ENCODE assay signal across 29 mouse cellular contexts in genomic region chr11:55636961-55637360, GRCm38 (mm10). TPM values are rescaled to one million over a fixed set of nuclear protein-coding genes. Genes with fewer than 3 reads are reported as not detected.
A peak's percentile ranks its signal among the peaks of the same experiment; 100 is the strongest.
DNase-seq lines count a peak whose midpoint lies in the region; ATAC-seq lines count a peak whose summit lies in the region.
"Had no signal": no experiment of that assay in that cellular context is flagged by ENCODE, and none has a peak within 500 bp of the region (broad histone marks: within the 10 kb centered on the region; RNA-seq: fewer than 3 reads in every experiment).

No protein-coding gene starts in this region.

- H3K4me2 ChIP-seq in midbrain, embryonic 14.5 days (ENCODE audit: low read length): no peak overlapping the region
- H3K4me2 ChIP-seq in midbrain, embryonic 16.5 days (ENCODE audit: low read length): no peak overlapping the region
- H3K4me2 ChIP-seq in hindbrain, embryonic 12.5 days (replicated peaks): no peak overlapping the region
- no peak overlapping the region for H3K4me2 ChIP-seq in neural tube, embryonic 11.5 days (ENCODE audit: low read depth)
- H3K4me2 ChIP-seq: heart, embryonic 11.5 days; limb, embryonic 15.5 days; lung, embryonic 14.5 days; midbrain, embryonic 15.5 days; stomach, embryonic 15.5 days had no signal

- DNase-seq in cerebellum, postnatal 10 days: peak; percentile 35 to 50
- DNase-seq in cerebellum, postnatal 25 days: no peak
- DNase-seq in midbrain, embryonic 14.5 days: peak; percentile 2
- DNase-seq in neural tube, embryonic 11.5 days (ENCODE audit: low spot score): peak; percentile 50
- no peak for DNase-seq in kidney, postnatal 10 days
- DNase-seq in adrenal gland, adult 2 months: no peak
- DNase-seq: cerebellum, adult 9-11 months; kidney, postnatal 4 days; lung, embryonic 14.5 days; right cerebral cortex, postnatal 4 days; thymus, postnatal 25 days had no signal

- no peak overlapping the region for H3K27ac ChIP-seq in midbrain, embryonic 14.5 days (replicated peaks; ENCODE audit: low read depth, low read length)
- no peak overlapping the region for H3K27ac ChIP-seq in midbrain, embryonic 16.5 days (ENCODE audit: low read length)
- H3K27ac ChIP-seq in hindbrain, embryonic 12.5 days: peak overlapping the region; percentile 60; the same call in 1 of the 2 replicates
- H3K27ac ChIP-seq in neural tube, embryonic 11.5 days (ENCODE audit: low read depth, low read length): no peak overlapping the region
- H3K27ac ChIP-seq: limb, embryonic 15.5 days; liver, embryonic 14.5 days; midbrain, embryonic 15.5 days; stomach, embryonic 15.5 days had no signal

- H3K4me1 ChIP-seq in midbrain, embryonic 14.5 days (ENCODE audit: control insufficient read depth, insufficient read depth, low read length): no peaks in the 10 kb centered on the region
- H3K4me1 ChIP-seq in midbrain, embryonic 16.5 days (ENCODE audit: control insufficient read depth, insufficient read depth, low read length): no peaks in the 10 kb centered on the region
- no peaks in the 10 kb centered on the region; the same call in 1 of the 2 replicates for H3K4me1 ChIP-seq in hindbrain, embryonic 12.5 days
- peaks cover 6% of the 10 kb centered on the region for H3K4me1 ChIP-seq in neural tube, embryonic 11.5 days (ENCODE audit: control insufficient read depth, insufficient read depth, low read length)
- H3K4me1 ChIP-seq: limb, embryonic 15.5 days; midbrain, embryonic 15.5 days; stomach, embryonic 15.5 days had no signal

- 49% methylated on average over 4 of the region's 4 CpGs for WGBS in midbrain, embryonic 14.5 days
- WGBS in midbrain, embryonic 16.5 days: 49% methylated on average over 4 of the region's 4 CpGs
- 41% methylated on average over 4 of the region's 4 CpGs for WGBS in hindbrain, embryonic 12.5 days
- 42% methylated on average over 4 of the region's 4 CpGs for WGBS in neural tube, embryonic 11.5 days

- no peaks in the 10 kb centered on the region for H3K9me3 ChIP-seq in midbrain, embryonic 14.5 days (ENCODE audit: control insufficient read depth, low read length)
- no peaks in the 10 kb centered on the region for H3K9me3 ChIP-seq in midbrain, embryonic 16.5 days (replicated peaks; ENCODE audit: control insufficient read depth, low read length, poor library complexity, severe bottlenecking)
- H3K9me3 ChIP-seq in hindbrain, embryonic 12.5 days (replicated peaks): no peaks in the 10 kb centered on the region
- H3K9me3 ChIP-seq in neural tube, embryonic 11.5 days (ENCODE audit: control insufficient read depth, low read length): no peaks in the 10 kb centered on the region
- H3K9me3 ChIP-seq: limb, embryonic 15.5 days; midbrain, embryonic 15.5 days; stomach, embryonic 15.5 days had no signal

- H3K9ac ChIP-seq in midbrain, embryonic 14.5 days (replicated peaks; ENCODE audit: low read length): no peak overlapping the region
- no peak overlapping the region for H3K9ac ChIP-seq in midbrain, embryonic 16.5 days (ENCODE audit: low read depth, low read length)
- no peak overlapping the region for H3K9ac ChIP-seq in hindbrain, embryonic 12.5 days
- no peak overlapping the region for H3K9ac ChIP-seq in neural tube, embryonic 11.5 days (ENCODE audit: low read length)
- H3K9ac ChIP-seq: limb, embryonic 15.5 days; liver, embryonic 14.5 days; lung, embryonic 14.5 days; midbrain, embryonic 15.5 days; stomach, embryonic 15.5 days had no signal

- no peaks in the 10 kb centered on the region for H3K27me3 ChIP-seq in midbrain, embryonic 14.5 days (ENCODE audit: control insufficient read depth, insufficient read depth, low read length)
- no peaks in the 10 kb centered on the region for H3K27me3 ChIP-seq in midbrain, embryonic 16.5 days (ENCODE audit: control insufficient read depth, insufficient read depth, low read depth, low read length)
- H3K27me3 ChIP-seq in hindbrain, embryonic 12.5 days: no peaks in the 10 kb centered on the region
- no peaks in the 10 kb centered on the region for H3K27me3 ChIP-seq in neural tube, embryonic 11.5 days (ENCODE audit: control insufficient read depth, insufficient read depth, low read length)
- H3K27me3 ChIP-seq: limb, embryonic 15.5 days; midbrain, embryonic 15.5 days; Patski; stomach, embryonic 15.5 days had no signal

- no peaks in the 10 kb centered on the region for H3K36me3 ChIP-seq in midbrain, embryonic 14.5 days (ENCODE audit: control insufficient read depth, insufficient read depth, low read length)
- H3K36me3 ChIP-seq in midbrain, embryonic 16.5 days (ENCODE audit: control insufficient read depth, insufficient read depth, low read length): no peaks in the 10 kb centered on the region
- no peaks in the 10 kb centered on the region for H3K36me3 ChIP-seq in hindbrain, embryonic 12.5 days
- no peaks in the 10 kb centered on the region for H3K36me3 ChIP-seq in neural tube, embryonic 11.5 days (ENCODE audit: control insufficient read depth, insufficient read depth, low read length)
- H3K36me3 ChIP-seq: limb, embryonic 15.5 days; midbrain, embryonic 15.5 days; stomach, embryonic 15.5 days had no signal

- no peak for ATAC-seq in midbrain, embryonic 14.5 days (ENCODE audit: low FRiP score, low TSS enrichment)
- no peak for ATAC-seq in midbrain, embryonic 16.5 days
- no peak; the same call in 1 of the 2 replicates for ATAC-seq in hindbrain, embryonic 12.5 days (ENCODE audit: low FRiP score)
- no peak for ATAC-seq in neural tube, embryonic 11.5 days (ENCODE audit: insufficient read depth, low FRiP score, low TSS enrichment)
- ATAC-seq: forebrain, embryonic 14.5 days; intestine, postnatal 0 days; midbrain, embryonic 15.5 days; Patski had no signal

- no peak overlapping the region for H3K4me3 ChIP-seq in midbrain, embryonic 14.5 days (replicated peaks; ENCODE audit: low read depth, low read length)
- H3K4me3 ChIP-seq in midbrain, embryonic 16.5 days (ENCODE audit: low read depth, low read length): no peak overlapping the region
- H3K4me3 ChIP-seq in hindbrain, embryonic 12.5 days: no peak overlapping the region
- no peak overlapping the region for H3K4me3 ChIP-seq in neural tube, embryonic 11.5 days (ENCODE audit: low read depth, low read length)
- H3K4me3 ChIP-seq: limb, embryonic 15.5 days; midbrain, embryonic 15.5 days; stomach, embryonic 15.5 days had no signal

RNA-seq across cellular contexts. Expression of gene Glra1, which starts 29.0 kb away (rescaled TPM):
- 0.24 and 0.53 TPM in 2 replicates for polyA plus RNA-seq in midbrain, embryonic 14.5 days (2014; fragmentation: Nextera tagmentation; extraction: Ambion mirVana)
- 0.32 and 0.44 TPM in 2 replicates for polyA plus RNA-seq in midbrain, embryonic 16.5 days (2015; fragmentation: Nextera tagmentation; extraction: Ambion mirVana)
- polyA plus RNA-seq in hindbrain, embryonic 12.5 days (2016; fragmentation: Nextera tagmentation; extraction: Ambion mirVana): 3.5 and 3.9 TPM in 2 replicates
- 5.8 and 5.9 TPM in 2 replicates for polyA plus RNA-seq in neural tube, embryonic 11.5 days (2014; fragmentation: Nextera tagmentation; extraction: Ambion mirVana)
- not detected for total RNA-seq in adrenal gland, adult 2 months (2021)
- polyA plus RNA-seq in adrenal gland, adult 2 months (2012; rRNA removed): not detected in 2 replicates
- total RNA-seq: adrenal gland, adult 18-20 months; ES-E14; gastrocnemius, adult 8-10 months; granulocyte monocyte progenitor cell, adult 5-6 weeks; megakaryocyte, adult 5-6 weeks had no signal
- polyA plus RNA-seq: embryonic facial prominence, embryonic 14.5 days; forebrain, embryonic 14.5 days; heart, embryonic 11.5 days; heart, postnatal 0 days; intestine, postnatal 0 days; kidney, embryonic 14.5 days; liver, embryonic 14.5 days; lung, embryonic 14.5 days; Patski; stomach, embryonic 15.5 days had no signal

Comparison
In these comparisons a context has a peak if more than half of its experiments do, and no peak if none do; other contexts are left out.
1. DNase-seq: peak in cerebellum, postnatal 10 days (2 of 2), midbrain, embryonic 14.5 days (single experiment) and neural tube, embryonic 11.5 days (single experiment); none in cerebellum, postnatal 25 days (0 of 2), kidney, postnatal 10 days (single experiment) and adrenal gland, adult 2 months (single experiment).